Mouse (Mus musculus): Measurements from ENCODE around the gene Slc16a10. TPM values are rescaled to one million over a fixed set of nuclear protein-coding genes. Genes with fewer than 3 reads are reported as not detected.

The Slc16a10 gene
- polyA plus RNA-seq, 1 experiment = 57.2 TPM

GRCm38 (mm10) chr10:40084332-40085093 is 57.5 kb downstream of the Slc16a10 start:
- H3K36me3 ChIP-seq (ENCODE audit: control insufficient read depth, insufficient read depth, low read length) = no peaks in the 10 kb centered on the region
- H3K27me3 ChIP-seq (replicated peaks; ENCODE audit: control insufficient read depth, insufficient read depth, low read length) = no peaks in the 10 kb centered on the region
- TF ChIP-seq POLR2A (IDR thresholded peaks at IDR 0.05; ENCODE audit: low read depth, low read length) (no peak), CTCF (conservative IDR thresholded peaks at IDR 0.05; ENCODE audit: insufficient read depth, insufficient read length, low read depth, low read length) (no peak)
- peak; percentile 37 for DNase-seq
- 78% methylated on average over 12 of the region's 12 CpGs for WGBS
- no peaks in the 10 kb centered on the region; the same call in 1 of the 2 replicates for H3K4me1 ChIP-seq (ENCODE audit: control insufficient read depth, insufficient read depth, low read length)
- no peak overlapping the region for H3K4me3 ChIP-seq (ENCODE audit: insufficient read depth, low read depth, low read length)
- no peak overlapping the region for H3K27ac ChIP-seq (ENCODE audit: insufficient read depth, low read depth, low read length)

GRCm38 (mm10) chr10:40083556-40083955 is 58.5 kb downstream of the Slc16a10 start:
- no peak for DNase-seq
- no peaks in the 10 kb centered on the region for H3K27me3 ChIP-seq (replicated peaks; ENCODE audit: control insufficient read depth, insufficient read depth, low read length)
- no peaks in the 10 kb centered on the region for H3K36me3 ChIP-seq (ENCODE audit: control insufficient read depth, insufficient read depth, low read length)
- H3K4me1 ChIP-seq (ENCODE audit: control insufficient read depth, insufficient read depth, low read length) = no peaks in the 10 kb centered on the region; the same call in 1 of the 2 replicates
- WGBS = 82% methylated on average over 4 of the region's 4 CpGs
- no peak for TF ChIP-seq CTCF (conservative IDR thresholded peaks at IDR 0.05; ENCODE audit: insufficient read depth, insufficient read length, low read depth, low read length)
- TF ChIP-seq POLR2A (IDR thresholded peaks at IDR 0.05; ENCODE audit: low read depth, low read length) = no peak
- no peak overlapping the region for H3K27ac ChIP-seq (ENCODE audit: insufficient read depth, low read depth, low read length)
- no peak overlapping the region for H3K4me3 ChIP-seq (ENCODE audit: insufficient read depth, low read depth, low read length)

DNA sequence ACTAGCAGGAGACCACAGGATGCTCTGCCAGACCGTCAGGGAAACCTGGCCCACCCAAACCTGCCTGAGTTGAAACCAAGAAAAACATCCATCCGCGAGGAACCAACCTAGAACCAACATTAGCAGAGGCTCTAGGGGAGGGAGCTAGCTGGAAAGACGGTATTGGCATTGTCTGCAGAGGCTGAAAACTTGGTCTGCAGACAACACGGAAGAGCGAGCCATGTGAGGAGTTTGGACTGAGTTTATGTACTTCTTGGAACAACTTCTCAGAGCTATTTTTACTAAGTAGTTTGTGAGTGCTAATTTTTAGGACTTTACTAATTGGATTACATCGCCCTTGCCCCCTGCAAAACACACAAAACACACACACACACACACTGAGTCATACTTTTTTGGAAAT is 59.4 kb downstream of the Slc16a10 start:
- Histone ChIP-seq H3K27ac (ENCODE audit: insufficient read depth, low read depth, low read length) (no peak overlapping the region), H3K4me1 (ENCODE audit: control insufficient read depth, insufficient read depth, low read length) (peaks cover 6% of the 10 kb centered on the region; the same call in 1 of the 2 replicates), H3K4me3 (ENCODE audit: insufficient read depth, low read depth, low read length) (no peak overlapping the region), H3K27me3 (replicated peaks; ENCODE audit: control insufficient read depth, insufficient read depth, low read length) (no peaks in the 10 kb centered on the region), H3K36me3 (ENCODE audit: control insufficient read depth, insufficient read depth, low read length) (no peaks in the 10 kb centered on the region)
- DNase-seq = no peak
- TF ChIP-seq POLR2A (IDR thresholded peaks at IDR 0.05; ENCODE audit: low read depth, low read length) (no peak), CTCF (conservative IDR thresholded peaks at IDR 0.05; ENCODE audit: insufficient read depth, insufficient read length, low read depth, low read length) (no peak)
- WGBS = 68% methylated on average over 7 of the region's 7 CpGs

GRCm38 (mm10) chr10:40080533-40080932 is 61.5 kb downstream of the Slc16a10 start:
- WGBS = 75% methylated on average over 10 of the region's 10 CpGs
- H3K36me3 ChIP-seq (ENCODE audit: control insufficient read depth, insufficient read depth, low read length) = no peaks in the 10 kb centered on the region
- no peak for DNase-seq
- H3K27ac ChIP-seq (ENCODE audit: insufficient read depth, low read depth, low read length) = no peak overlapping the region
- H3K27me3 ChIP-seq (replicated peaks; ENCODE audit: control insufficient read depth, insufficient read depth, low read length) = no peaks in the 10 kb centered on the region
- H3K4me1 ChIP-seq (ENCODE audit: control insufficient read depth, insufficient read depth, low read length) = peaks cover 6% of the 10 kb centered on the region; the same call in 1 of the 2 replicates
- no peak overlapping the region for H3K4me3 ChIP-seq (ENCODE audit: insufficient read depth, low read depth, low read length)
- no peak for TF ChIP-seq POLR2A (IDR thresholded peaks at IDR 0.05; ENCODE audit: low read depth, low read length)
- no peak for TF ChIP-seq CTCF (conservative IDR thresholded peaks at IDR 0.05; ENCODE audit: insufficient read depth, insufficient read length, low read depth, low read length)

DNA sequence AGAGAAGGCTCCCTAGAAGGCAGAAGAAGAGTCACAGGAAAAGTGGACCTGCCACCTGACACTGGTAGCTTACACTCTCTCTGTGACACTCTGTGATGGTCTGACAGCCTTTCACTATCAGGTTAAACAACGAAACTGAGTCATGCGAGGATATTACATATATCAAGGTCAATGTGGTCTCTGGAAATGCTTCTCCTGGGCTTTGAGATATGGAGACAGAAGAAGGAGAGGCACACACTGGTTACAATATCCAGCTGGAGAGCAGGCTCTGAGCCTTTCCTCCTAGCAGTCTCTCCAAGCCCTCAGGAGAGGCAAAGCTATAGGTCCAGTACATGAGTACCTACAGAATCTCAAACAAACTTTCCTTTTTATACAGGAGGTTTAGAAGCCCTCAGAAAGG is 62.8 kb downstream of the Slc16a10 start:
- Histone ChIP-seq H3K36me3 (ENCODE audit: control insufficient read depth, insufficient read depth, low read length) (no peaks in the 10 kb centered on the region), H3K4me1 (ENCODE audit: control insufficient read depth, insufficient read depth, low read length) (peaks cover 6% of the 10 kb centered on the region; the same call in 1 of the 2 replicates), H3K4me3 (ENCODE audit: insufficient read depth, low read depth, low read length) (no peak overlapping the region), H3K27me3 (replicated peaks; ENCODE audit: control insufficient read depth, insufficient read depth, low read length) (no peaks in the 10 kb centered on the region), H3K27ac (ENCODE audit: insufficient read depth, low read depth, low read length) (no peak overlapping the region)
- no peak for DNase-seq
- TF ChIP-seq POLR2A (IDR thresholded peaks at IDR 0.05; ENCODE audit: low read depth, low read length) (no peak), CTCF (conservative IDR thresholded peaks at IDR 0.05; ENCODE audit: insufficient read depth, insufficient read length, low read depth, low read length) (no peak)
- 88% methylated on average over 2 of the region's 2 CpGs for WGBS

DNA sequence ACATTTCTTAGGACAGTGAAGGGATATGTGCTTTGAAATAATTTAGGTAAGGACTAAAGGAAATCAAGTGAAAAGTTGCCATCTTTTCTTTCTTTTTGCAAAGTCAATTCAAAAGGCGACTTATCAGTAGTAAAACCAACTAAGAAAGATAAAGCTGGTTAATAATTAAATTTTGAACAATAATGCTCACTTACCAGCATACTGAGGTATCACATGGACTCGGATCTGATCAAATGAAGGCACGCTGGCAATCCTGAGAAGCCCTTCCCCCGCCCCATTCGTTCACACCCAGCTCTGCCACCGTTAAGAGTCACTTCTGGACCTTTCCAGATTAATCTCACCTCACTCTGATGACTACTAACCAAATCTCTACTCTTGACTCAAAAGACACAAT is 64.1 kb downstream of the Slc16a10 start:
- Histone ChIP-seq H3K4me3 (ENCODE audit: insufficient read depth, low read depth, low read length) (no peak overlapping the region), H3K27me3 (replicated peaks; ENCODE audit: control insufficient read depth, insufficient read depth, low read length) (no peaks in the 10 kb centered on the region), H3K36me3 (ENCODE audit: control insufficient read depth, insufficient read depth, low read length) (no peaks in the 10 kb centered on the region), H3K27ac (ENCODE audit: insufficient read depth, low read depth, low read length) (no peak overlapping the region), H3K4me1 (ENCODE audit: control insufficient read depth, insufficient read depth, low read length) (peaks cover 8% of the 10 kb centered on the region; the same call in 1 of the 2 replicates)
- no peak for DNase-seq
- TF ChIP-seq POLR2A (IDR thresholded peaks at IDR 0.05; ENCODE audit: low read depth, low read length) (no peak), CTCF (conservative IDR thresholded peaks at IDR 0.05; ENCODE audit: insufficient read depth, insufficient read length, low read depth, low read length) (no peak)
- 61% methylated on average over 6 of the region's 6 CpGs for WGBS

DNA sequence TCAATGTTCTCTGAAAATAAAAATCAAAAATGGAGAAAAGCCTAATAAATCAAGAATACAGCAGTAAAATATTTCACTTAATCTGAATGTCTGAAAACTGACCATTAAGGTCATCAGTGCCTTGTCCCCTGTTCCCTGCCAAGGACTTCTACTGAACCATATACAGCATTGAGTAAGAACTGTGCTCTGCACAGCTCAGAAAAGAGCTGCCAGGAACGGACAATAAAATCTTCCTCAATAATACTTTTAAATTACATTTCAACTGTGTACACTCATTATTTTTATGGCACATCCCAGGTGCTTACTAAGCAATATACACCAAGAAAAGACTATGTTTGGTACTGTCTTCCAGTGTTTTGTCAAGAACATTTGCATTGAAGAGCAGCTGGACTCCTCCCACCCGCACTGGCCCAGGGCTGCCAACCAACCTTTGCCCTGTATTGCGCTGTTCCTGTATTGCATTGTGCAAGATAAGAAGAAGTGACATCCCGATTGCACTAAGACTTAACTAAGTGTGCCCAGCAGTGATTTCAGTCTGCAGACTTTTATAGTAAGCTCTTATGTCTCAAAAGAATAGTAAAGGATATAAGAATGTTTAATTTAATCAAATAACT is 64.6 kb downstream of the Slc16a10 start:
- peak; percentile 64 for DNase-seq
- Histone ChIP-seq H3K27me3 (replicated peaks; ENCODE audit: control insufficient read depth, insufficient read depth, low read length) (no peaks in the 10 kb centered on the region), H3K27ac (ENCODE audit: insufficient read depth, low read depth, low read length) (no peak overlapping the region), H3K4me1 (ENCODE audit: control insufficient read depth, insufficient read depth, low read length) (peaks cover 11% of the 10 kb centered on the region; the same call in 1 of the 2 replicates), H3K36me3 (ENCODE audit: control insufficient read depth, insufficient read depth, low read length) (no peaks in the 10 kb centered on the region), H3K4me3 (ENCODE audit: insufficient read depth, low read depth, low read length) (no peak overlapping the region)
- no peak for TF ChIP-seq POLR2A (IDR thresholded peaks at IDR 0.05; ENCODE audit: low read depth, low read length)
- no peak for TF ChIP-seq CTCF (conservative IDR thresholded peaks at IDR 0.05; ENCODE audit: insufficient read depth, insufficient read length, low read depth, low read length)
- WGBS = 50% methylated on average over 4 of the region's 4 CpGs

Measured in kidney, adult 2 months (tissue).